Mouse (Mus musculus): ENCODE results near the gene Ephx1. TPM values are rescaled to one million over a fixed set of nuclear protein-coding genes. Genes with fewer than 3 reads are reported as not detected.
"Not testable (repeated sequence)": the region's sequence is repeated elsewhere in the genome, so short reads cannot be mapped to it uniquely, and the experiment has no call there.

Gene Ephx1
- total RNA-seq, 2 experiments from 2014 or later, result 32.2 to 33.3 TPM

GRCm38 (mm10) chr1:181014731-181015500 is 5.8 kb downstream of the Ephx1 start:
- no peak for DNase-seq (ENCODE audit: low spot score in 2 of 2)

- DNase-seq (ENCODE audit: low spot score in 2 of 2), result no peak
These were observed 7.3 kb downstream of the Ephx1 start for GRCm38 (mm10) chr1:181013446-181013845.

GRCm38 (mm10) chr1:181012416-181012815 is 8.3 kb downstream of the Ephx1 start:
- DNase-seq (ENCODE audit: low spot score in 2 of 2), result no peak

- DNase-seq (ENCODE audit: low spot score in 2 of 2), result no peak
These were observed 9.1 kb downstream of the Ephx1 start for GRCm38 (mm10) chr1:181011601-181012000.

DNA sequence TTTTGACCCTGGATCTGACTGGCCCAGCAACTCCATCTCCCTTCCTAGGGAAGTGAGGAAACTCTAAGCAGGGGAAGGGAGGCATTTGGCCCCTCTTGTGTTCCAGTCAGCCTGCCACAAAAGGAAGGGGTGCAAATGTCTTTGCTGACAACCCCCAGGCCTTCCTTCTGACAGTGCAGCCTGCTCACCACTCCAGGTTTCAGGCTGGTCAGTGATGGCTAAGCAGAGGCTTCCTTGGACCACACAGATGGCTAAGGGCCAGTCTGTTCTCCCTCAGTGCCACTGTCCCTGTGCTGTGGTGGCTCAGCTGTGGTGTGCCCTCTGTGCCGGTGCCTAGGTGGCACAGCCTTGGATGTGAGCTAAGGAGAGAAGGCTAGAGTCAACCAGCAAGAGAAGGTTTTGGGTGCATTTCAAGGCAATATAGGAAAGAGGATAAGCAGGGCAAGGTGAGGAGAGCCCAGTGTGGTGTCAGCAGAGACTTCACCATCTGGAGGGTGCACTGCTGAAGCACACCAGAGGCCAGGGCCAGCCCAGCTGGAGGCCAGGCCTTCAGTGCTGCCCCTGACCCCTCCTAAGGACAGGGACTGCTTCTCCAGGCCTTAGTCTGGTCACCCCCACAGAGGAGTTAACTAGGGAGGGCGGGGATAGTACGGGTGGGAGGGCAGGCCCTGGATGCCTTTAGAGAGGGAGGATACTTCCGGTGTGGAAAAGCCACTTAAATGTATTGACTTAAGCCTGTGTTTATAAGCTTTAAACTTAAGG is 10.4 kb downstream of the Ephx1 start:
- DNase-seq (ENCODE audit: low spot score in 2 of 2), result no peak

DNA sequence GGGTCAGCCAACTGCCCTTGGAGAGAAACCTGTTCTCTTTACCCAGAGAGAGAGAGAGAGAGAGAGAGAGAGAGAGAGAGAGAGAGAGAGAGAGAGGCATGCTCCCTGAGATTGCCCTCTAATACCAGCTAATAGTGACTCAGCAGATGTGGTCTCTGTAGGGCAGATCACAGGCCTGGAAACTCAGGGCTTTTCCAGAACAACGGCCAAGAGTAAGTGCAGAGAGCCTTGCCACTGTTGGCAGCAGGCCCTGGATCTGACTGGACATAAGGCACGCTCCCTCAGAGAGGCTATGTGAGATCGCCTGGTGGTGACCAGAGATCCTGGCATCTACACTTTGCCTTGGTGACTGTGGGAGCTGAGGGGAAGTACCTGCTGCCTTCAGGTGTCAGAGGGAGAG is 10.9 kb downstream of the Ephx1 start:
- DNase-seq (ENCODE audit: low spot score in 2 of 2), result no peak

GRCm38 (mm10) chr1:181009011-181009590 is 11.6 kb downstream of the Ephx1 start:
- no peak for DNase-seq (ENCODE audit: low spot score in 2 of 2)

DNA sequence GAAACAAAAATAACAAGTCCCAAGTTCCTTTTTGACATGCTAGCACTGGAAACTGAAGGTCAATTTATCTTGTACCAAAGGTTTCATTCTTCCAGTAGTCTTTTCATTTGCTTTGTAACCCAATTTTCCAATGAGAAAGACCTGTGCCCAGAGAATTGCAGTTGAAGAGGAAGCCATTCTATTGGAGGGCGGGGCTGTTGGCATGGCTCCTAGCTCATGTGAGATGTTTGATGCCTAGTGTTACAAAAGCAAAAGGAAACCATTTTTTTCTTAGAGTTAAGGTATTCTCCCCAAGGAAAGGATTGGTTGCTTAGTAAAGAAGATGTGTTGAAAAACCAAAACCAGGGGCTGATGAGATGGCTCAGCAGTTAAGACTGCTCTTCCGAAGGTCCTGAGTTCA is 12.4 kb downstream of the Ephx1 start:
- no peak for DNase-seq (ENCODE audit: low spot score in 2 of 2)

- no peak for DNase-seq (ENCODE audit: low spot score in 2 of 2)
These were observed 12.9 kb downstream of the Ephx1 start for GRCm38 (mm10) chr1:181007831-181008230.

DNA sequence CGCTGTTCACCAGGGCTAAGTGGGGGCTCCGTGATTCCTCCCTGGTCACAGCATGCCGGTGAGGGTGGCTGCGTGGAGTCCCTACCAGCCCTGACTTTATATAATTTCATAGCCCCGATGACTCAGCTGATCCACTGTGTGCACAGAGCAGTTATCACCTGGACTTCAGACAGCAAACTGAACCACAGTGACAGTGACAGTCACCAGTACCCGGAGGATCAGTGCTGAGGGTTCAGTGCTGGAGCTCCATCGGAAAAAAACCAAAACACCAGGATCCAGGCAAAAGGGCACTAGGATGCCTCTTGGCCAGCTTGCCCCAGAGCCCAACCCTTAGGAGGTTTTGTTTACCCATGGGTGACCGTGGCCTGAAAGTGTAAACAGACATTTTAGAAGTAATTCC is 15.4 kb downstream of the Ephx1 start:
- no peak for DNase-seq (ENCODE audit: low spot score in 2 of 2)

GRCm38 (mm10) chr1:181003790-181004189 is 16.9 kb downstream of the Ephx1 start:
- DNase-seq (ENCODE audit: low spot score in 2 of 2), result no peak

DNA sequence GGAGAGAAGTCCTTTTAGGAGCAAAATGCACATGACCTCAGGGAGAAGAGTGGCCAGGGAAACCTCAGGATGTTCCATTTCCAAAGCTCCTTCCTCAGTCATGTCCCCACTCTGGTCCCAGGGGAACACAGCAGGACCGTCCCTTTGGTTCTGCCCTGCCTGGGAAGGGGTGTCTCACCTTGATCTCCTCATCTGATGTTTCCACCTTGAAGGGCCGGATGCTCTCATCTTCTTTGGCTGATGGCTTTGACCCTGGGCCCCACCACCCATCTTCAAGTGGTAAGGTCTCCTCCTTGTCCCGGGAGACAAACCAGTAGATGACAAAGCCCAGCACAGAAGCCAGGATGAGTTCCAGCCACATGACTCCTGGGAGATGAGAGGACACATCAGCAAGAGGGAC is 19.1 kb downstream of the Ephx1 start:
- DNase-seq (ENCODE audit: low spot score in 2 of 2), result no peak

DNA sequence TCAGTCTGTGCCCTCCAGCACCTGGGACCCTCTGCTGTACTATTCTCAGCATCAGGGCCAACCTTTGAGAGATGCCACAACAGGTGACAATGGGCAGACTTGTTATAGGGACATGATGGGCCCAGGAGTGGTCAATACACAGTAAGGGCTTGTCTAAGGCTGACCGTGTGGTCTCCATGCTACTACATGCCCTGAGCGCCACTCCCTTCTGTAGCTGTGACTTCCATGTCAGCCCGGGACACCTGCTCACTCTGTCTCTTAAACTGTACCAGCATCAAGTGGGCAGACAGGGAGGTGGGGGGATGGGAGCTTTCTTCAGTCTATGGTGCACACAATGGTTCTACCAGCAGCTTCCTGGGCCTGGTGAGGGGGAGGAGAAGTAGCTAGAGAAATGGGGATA is 19.5 kb downstream of the Ephx1 start:
- no peak for DNase-seq (ENCODE audit: low spot score in 2 of 2)

- no peak for DNase-seq (ENCODE audit: low spot score in 2 of 2)
These were observed 20.1 kb downstream of the Ephx1 start for GRCm38 (mm10) chr1:181000501-181001092.

DNA sequence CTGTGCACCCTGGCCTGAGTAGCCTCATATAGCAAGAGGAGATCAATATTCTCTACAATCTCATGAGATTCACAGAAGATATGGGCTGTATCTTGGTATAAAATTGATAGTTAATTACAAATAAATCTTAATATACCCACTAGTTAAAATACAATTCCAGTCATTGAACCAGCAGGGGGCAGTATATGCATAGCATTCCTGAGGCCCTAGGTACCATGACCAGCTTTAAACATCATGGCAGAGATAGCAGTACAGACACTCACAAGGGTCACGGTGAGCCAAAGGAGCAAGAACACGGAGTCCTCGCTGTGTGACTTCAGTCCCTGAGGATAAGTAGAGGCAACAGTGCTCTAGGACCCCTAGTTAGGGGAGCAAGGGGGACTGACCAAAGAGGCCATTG is 28.6 kb downstream of the Ephx1 start:
- peak in 1 of 2 experiments; percentile 73 for DNase-seq (ENCODE audit: low spot score in 2 of 2)

DNA sequence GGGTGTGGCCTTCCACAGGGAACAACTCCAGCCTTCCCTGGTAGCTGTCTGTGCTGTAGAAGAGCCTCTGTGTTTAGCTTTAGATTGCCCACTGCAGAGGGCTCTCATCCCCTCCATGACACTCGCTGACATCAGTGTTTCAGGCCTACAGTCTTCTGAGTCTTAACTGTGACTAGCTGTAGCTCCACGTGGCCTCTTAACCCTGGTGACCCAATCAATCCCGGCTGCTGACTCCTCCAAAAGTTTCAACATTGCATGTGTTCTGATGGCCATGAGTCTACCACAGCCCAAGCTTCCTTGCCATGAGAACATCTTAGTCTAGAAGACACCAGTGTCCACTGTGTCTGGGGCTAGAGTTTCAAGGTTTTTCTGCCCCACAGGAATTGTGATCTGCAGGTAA is 30.0 kb downstream of the Ephx1 start:
- no peak for DNase-seq (ENCODE audit: low spot score in 2 of 2)

DNA sequence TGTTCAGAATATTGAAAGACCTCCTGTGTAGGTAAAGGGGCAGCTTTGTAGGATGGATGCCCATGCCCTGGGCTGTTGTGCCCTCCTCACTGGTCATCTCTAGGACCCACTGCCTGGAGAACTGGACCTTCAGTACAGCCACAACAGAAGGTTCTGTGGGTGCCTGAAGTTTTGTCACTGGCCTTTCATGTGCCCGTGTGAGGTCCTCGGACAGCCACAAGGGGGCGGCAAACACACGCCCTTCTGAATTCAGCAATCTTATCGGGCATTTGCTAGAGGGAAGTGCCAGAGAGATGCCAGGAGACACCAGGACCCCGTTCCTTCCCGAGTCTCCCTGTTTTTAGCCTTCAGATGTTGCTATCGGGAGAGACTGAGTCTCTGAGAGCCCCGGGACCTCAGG is 32.9 kb downstream of the Ephx1 start:
- DNase-seq (ENCODE audit: low spot score in 2 of 2), result peak; percentile 40 to 83

DNA sequence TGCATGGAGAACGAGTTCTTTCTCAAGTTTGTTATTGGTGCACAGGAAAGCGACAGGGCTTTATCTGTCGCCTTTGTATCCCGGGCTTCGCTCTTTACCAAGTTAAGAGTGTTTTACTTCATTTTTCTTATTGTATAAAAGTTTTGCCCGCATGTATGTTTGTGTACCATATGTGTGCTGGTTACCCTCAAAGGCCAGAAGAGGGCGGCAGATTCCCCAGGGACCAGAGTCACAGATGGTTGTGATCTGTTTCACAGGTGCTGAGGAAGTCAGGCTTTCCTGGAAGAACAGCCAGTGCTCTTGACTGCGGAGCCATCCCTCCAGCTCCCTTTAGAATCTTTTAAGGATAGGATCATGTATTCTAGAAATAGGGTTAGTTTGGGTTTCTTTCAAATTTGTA is 34.0 kb downstream of the Ephx1 start:
- DNase-seq (ENCODE audit: low spot score in 2 of 2), result no peak

DNA sequence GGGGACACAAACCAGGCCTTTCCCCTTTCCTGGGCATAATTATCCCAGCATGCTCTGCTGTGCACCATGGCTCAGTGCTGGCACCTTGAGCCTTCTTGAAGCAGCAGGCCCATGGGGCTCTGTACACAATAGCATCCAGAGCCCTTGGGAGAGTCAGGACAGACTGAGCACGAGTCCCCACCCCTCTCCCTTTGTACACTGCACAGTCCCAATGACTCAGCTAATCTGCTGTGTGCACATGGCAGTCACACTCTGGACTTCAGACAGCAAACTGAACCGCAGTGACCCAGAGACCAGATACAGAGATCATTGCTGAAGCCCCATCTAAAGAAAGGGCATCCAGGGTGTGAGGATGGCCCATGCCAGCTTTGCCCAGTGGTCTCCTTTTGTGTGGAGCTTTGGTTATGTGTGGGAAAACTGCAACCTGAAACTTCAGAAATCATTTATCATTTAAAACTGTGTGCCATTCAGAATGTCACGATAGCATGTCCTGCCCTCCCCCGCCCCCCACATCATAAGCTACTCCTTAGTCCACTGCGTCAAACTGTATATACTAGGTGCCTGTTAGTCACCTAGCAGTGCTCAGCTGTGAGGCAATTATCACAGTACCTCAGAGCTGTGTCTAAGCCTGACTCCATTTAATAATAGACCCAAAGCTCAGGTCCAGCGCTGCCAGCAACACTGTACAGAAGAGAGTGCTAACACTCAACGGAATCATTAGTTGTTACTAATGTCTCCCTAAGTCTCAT is 39.2 kb downstream of the Ephx1 start:
- DNase-seq (ENCODE audit: low spot score in 2 of 2), result not testable (repeated sequence)

- no peak for DNase-seq (ENCODE audit: low spot score in 2 of 2)
These were observed 40.2 kb downstream of the Ephx1 start for GRCm38 (mm10) chr1:180980464-180980863.
